Mouse (Mus musculus): ENCODE data around the gene Gli2. TPM values are rescaled to one million over a fixed set of nuclear protein-coding genes. Genes with fewer than 3 reads are reported as not detected.
A peak's percentile ranks its signal among the peaks of the same experiment; 100 is the strongest.

The Gli2 gene
- polyA plus RNA-seq, 1 experiment from 2014 or later = 3.8 TPM

- no peak for TF ChIP-seq CTCF (IDR thresholded peaks at IDR 0.05; ENCODE audit: low read depth)
- Histone ChIP-seq H3K4me1 (replicated peaks; ENCODE audit: control insufficient read depth, insufficient read depth, low read length) (no peaks in the 10 kb centered on the region), H3K27me3 (replicated peaks; ENCODE audit: control insufficient read depth, insufficient read depth, low read length) (no peaks in the 10 kb centered on the region), H3K9ac (ENCODE audit: low read depth, low read length) (no peak overlapping the region), H3K4me2 (replicated peaks; ENCODE audit: low read depth) (no peak overlapping the region), H3K36me3 (ENCODE audit: control insufficient read depth, insufficient read depth) (no peaks in the 10 kb centered on the region), H3K27ac (ENCODE audit: low read depth, low read length) (no peak overlapping the region), H3K9me3 (ENCODE audit: control insufficient read depth) (no peaks in the 10 kb centered on the region), H3K4me3 (ENCODE audit: low read depth, low read length) (no peak overlapping the region)
- no peak for ATAC-seq
- WGBS = 89% methylated on average over 8 of the region's 8 CpGs
Observed at GRCm38 (mm10) chr1:118994482-118995105, 58.8 kb downstream of the Gli2 start.

- Histone ChIP-seq H3K27me3 (replicated peaks; ENCODE audit: control insufficient read depth, insufficient read depth, low read length) (no peaks in the 10 kb centered on the region), H3K9ac (ENCODE audit: low read depth, low read length) (no peak overlapping the region), H3K4me3 (ENCODE audit: low read depth, low read length) (no peak overlapping the region), H3K36me3 (ENCODE audit: control insufficient read depth, insufficient read depth) (no peaks in the 10 kb centered on the region), H3K27ac (ENCODE audit: low read depth, low read length) (no peak overlapping the region), H3K4me1 (replicated peaks; ENCODE audit: control insufficient read depth, insufficient read depth, low read length) (no peaks in the 10 kb centered on the region), H3K9me3 (ENCODE audit: control insufficient read depth) (no peaks in the 10 kb centered on the region), H3K4me2 (replicated peaks; ENCODE audit: low read depth) (no peak overlapping the region)
- no peak for ATAC-seq
- no peak for TF ChIP-seq CTCF (IDR thresholded peaks at IDR 0.05; ENCODE audit: low read depth)
- 43% methylated on average over 5 of the region's 5 CpGs for WGBS
Observed at GRCm38 (mm10) chr1:118993775-118994174, 59.6 kb downstream of the Gli2 start.

GRCm38 (mm10) chr1:118988331-118988730, 65.1 kb downstream of the Gli2 start:
- Histone ChIP-seq H3K9me3 (ENCODE audit: control insufficient read depth) (no peaks in the 10 kb centered on the region), H3K4me2 (replicated peaks; ENCODE audit: low read depth) (no peak overlapping the region), H3K36me3 (ENCODE audit: control insufficient read depth, insufficient read depth) (no peaks in the 10 kb centered on the region), H3K4me1 (replicated peaks; ENCODE audit: control insufficient read depth, insufficient read depth, low read length) (0 out of 2 replicates have a peak, but pooled peaks cover 4% of the 10 kb centered on the region), H3K4me3 (ENCODE audit: low read depth, low read length) (no peak overlapping the region), H3K27me3 (replicated peaks; ENCODE audit: control insufficient read depth, insufficient read depth, low read length) (no peaks in the 10 kb centered on the region), H3K27ac (ENCODE audit: low read depth, low read length) (no peak overlapping the region), H3K9ac (ENCODE audit: low read depth, low read length) (no peak overlapping the region)
- TF ChIP-seq CTCF (IDR thresholded peaks at IDR 0.05; ENCODE audit: low read depth) = no peak
- no peak for ATAC-seq
- 66% methylated on average over 6 of the region's 6 CpGs for WGBS

- no peak for TF ChIP-seq CTCF (IDR thresholded peaks at IDR 0.05; ENCODE audit: low read depth)
- no peaks in the 10 kb centered on the region for H3K27me3 ChIP-seq (replicated peaks; ENCODE audit: control insufficient read depth, insufficient read depth, low read length)
- no peaks in the 10 kb centered on the region for H3K9me3 ChIP-seq (ENCODE audit: control insufficient read depth)
- H3K27ac ChIP-seq (ENCODE audit: low read depth, low read length) = no peak overlapping the region
- WGBS = 74% methylated on average over 11 of the region's 11 CpGs
- H3K36me3 ChIP-seq (ENCODE audit: control insufficient read depth, insufficient read depth) = no peaks in the 10 kb centered on the region
- 0 out of 2 replicates have a peak, but pooled peaks cover 6% of the 10 kb centered on the region for H3K4me1 ChIP-seq (replicated peaks; ENCODE audit: control insufficient read depth, insufficient read depth, low read length)
- H3K4me2 ChIP-seq (replicated peaks; ENCODE audit: low read depth) = no peak overlapping the region
- H3K4me3 ChIP-seq (ENCODE audit: low read depth, low read length) = no peak overlapping the region
- H3K9ac ChIP-seq (ENCODE audit: low read depth, low read length) = no peak overlapping the region
- ATAC-seq = no peak
Observed at GRCm38 (mm10) chr1:118987538-118987937, 65.9 kb downstream of the Gli2 start.

GRCm38 (mm10) chr1:118983389-118983788, 70.0 kb downstream of the Gli2 start:
- no peak for TF ChIP-seq CTCF (IDR thresholded peaks at IDR 0.05; ENCODE audit: low read depth)
- ATAC-seq = no peak
- WGBS = 40% methylated on average over 2 of the region's 2 CpGs
- peak overlapping the region; percentile 60; the same call in 1 of the 2 replicates for H3K27ac ChIP-seq (ENCODE audit: low read depth, low read length)
- H3K4me1 ChIP-seq (replicated peaks; ENCODE audit: control insufficient read depth, insufficient read depth, low read length) = 0 out of 2 replicates have a peak, but pooled peaks cover 9% of the 10 kb centered on the region
- H3K4me2 ChIP-seq (replicated peaks; ENCODE audit: low read depth) = no peak overlapping the region
- H3K9ac ChIP-seq (ENCODE audit: low read depth, low read length) = no peak overlapping the region
- no peaks in the 10 kb centered on the region for H3K36me3 ChIP-seq (ENCODE audit: control insufficient read depth, insufficient read depth)
- H3K27me3 ChIP-seq (replicated peaks; ENCODE audit: control insufficient read depth, insufficient read depth, low read length) = no peaks in the 10 kb centered on the region
- H3K4me3 ChIP-seq (ENCODE audit: low read depth, low read length) = no peak overlapping the region
- H3K9me3 ChIP-seq (ENCODE audit: control insufficient read depth) = no peaks in the 10 kb centered on the region

GRCm38 (mm10) chr1:118982805-118983211, 70.6 kb downstream of the Gli2 start:
- Histone ChIP-seq H3K27me3 (replicated peaks; ENCODE audit: control insufficient read depth, insufficient read depth, low read length) (no peaks in the 10 kb centered on the region), H3K27ac (ENCODE audit: low read depth, low read length) (peak overlapping the region; percentile 60), H3K4me1 (replicated peaks; ENCODE audit: control insufficient read depth, insufficient read depth, low read length) (0 out of 2 replicates have a peak, but pooled peaks cover 9% of the 10 kb centered on the region), H3K9me3 (ENCODE audit: control insufficient read depth) (no peaks in the 10 kb centered on the region), H3K9ac (ENCODE audit: low read depth, low read length) (no peak overlapping the region), H3K36me3 (ENCODE audit: control insufficient read depth, insufficient read depth) (no peaks in the 10 kb centered on the region), H3K4me2 (replicated peaks; ENCODE audit: low read depth) (no peak overlapping the region), H3K4me3 (ENCODE audit: low read depth, low read length) (no peak overlapping the region)
- WGBS = 19% methylated on average over 5 of the region's 5 CpGs
- no peak for ATAC-seq
- TF ChIP-seq CTCF (IDR thresholded peaks at IDR 0.05; ENCODE audit: low read depth) = no peak
